Mouse (Mus musculus): ENCODE results near the gene Jtb.
A peak's percentile ranks its signal among the peaks of the same experiment; 100 is the strongest.

Jtb gene

GRCm38 (mm10) chr3:90258521-90258920, 27.1 kb downstream of the Jtb start:
- no peak for DNase-seq (ENCODE audit: low read depth, low spot score)

- DNase-seq (ENCODE audit: low read depth, low spot score): no peak
Measured at GRCm38 (mm10) chr3:90263121-90263771, 31.8 kb downstream of the Jtb start.

GRCm38 (mm10) chr3:90264687-90265033, 33.3 kb downstream of the Jtb start:
- no peak for DNase-seq (ENCODE audit: low read depth, low spot score)

DNA sequence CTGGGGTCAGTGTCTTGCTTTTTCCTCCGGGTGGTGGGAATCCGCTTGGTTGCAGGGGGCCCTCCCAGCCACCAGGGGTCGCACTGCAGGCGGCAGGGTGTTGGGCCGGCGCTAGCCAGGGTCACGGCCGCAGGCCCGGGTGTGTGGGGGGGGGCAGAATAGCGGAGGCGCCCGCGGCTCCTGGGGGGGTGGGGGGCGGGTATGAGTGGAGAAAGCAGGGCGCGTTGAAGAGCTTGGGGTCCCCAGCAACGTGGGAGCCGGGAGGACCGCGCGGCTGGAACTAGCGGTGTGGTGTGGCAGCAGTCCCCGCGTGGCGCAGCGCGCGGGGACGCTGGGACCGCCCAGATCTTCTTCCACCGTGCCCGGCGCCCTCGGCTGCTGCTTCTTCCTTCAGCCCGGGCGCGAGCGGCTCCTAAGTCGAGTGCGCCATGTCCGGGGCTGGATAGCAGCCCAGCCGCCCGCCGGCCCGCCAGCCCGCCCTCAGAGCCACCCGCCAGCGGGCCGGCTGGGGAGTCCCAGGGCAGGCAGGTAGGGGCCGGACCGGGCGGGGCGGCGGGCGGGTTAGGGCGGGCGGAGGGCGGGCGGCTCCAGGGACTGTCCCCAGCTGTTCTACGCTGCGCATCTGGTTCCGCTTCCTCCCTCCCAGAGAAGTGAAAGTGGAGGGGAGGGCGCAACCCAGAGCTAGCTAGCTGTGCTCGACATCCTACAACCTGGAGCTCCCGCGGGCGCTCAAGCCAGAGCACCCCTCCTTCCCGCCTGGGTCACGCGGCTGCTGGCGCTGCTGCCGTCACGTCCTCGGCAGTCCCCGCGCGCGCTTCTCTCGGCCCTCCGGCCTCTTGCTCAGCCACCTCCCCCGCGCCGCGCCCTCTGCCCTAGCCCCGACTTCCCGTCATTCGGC, 33.9 kb downstream of the Jtb start, which contains the start of gene Dennd4b:
TSS of gene Dennd4b (plus strand) at position 152 of the 898 bp plus-strand sequence.
- DNase-seq (ENCODE audit: low read depth, low spot score): peak; percentile 92

GRCm38 (mm10) chr3:90265932-90266741, 34.7 kb downstream of the Jtb start:
- DNase-seq (ENCODE audit: low read depth, low spot score): peak; percentile 20

DNA sequence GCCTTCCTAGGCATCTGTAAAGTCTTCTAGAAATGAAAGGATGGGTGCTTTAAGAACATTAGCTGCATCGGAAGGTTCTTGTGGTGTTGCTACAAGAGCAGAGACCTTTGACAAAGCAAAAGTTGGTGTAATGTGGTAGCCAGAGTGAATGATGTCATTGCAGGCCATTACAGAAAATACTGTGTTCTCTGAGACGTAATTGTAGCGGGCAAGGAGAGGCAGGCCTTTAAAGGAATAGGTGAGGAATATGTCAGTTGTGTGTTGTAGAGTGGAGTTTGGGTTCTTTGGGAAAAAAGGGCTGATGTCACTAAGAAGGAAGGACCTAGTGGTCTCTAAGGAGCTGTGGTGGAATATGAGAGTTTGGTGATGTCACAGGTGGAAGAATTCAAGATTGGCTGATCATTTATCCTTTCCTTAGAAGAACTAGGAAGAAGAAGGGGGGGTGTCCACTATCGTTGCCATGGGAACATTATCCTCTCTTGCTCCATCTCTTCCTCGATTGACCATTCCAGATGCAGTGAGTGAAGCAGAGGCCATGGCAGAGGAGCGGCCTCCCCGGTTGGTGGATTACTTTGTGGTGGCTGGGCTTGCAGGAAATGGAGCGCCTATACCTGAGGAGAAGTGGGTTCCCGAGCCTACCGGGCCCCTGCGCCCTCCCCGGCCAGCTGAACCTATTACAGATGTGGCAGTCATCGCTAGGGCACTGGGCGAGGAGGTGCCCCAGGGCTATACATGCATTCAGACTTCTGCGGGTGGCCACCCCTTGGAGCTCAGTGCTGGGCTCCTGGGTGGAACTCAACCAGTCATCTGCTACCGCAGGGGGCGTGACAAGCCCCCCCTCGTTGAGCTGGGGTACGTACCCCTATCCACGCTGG, 35.7 kb downstream of the Jtb start:
- no peak for DNase-seq (ENCODE audit: low read depth, low spot score)

DNA sequence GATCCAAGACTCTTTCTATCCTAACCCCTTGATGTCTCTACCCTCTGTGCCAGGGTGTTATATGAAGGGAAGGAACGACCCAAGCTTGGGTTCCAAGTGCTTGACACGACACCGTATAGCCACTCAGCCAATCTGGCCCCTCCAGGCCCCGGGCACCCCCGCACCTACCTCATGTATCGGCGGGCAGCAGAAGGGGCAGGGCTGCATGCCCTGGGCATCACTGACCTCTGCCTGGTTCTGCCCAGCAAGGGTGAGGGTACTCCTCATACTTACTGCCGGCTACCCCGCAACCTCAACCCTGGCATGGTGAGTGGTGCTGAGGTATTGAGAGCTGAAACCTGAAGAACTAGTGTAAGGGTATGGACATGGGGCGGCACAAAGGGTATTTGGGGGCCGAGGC, 36.8 kb downstream of the Jtb start:
- DNase-seq (ENCODE audit: low read depth, low spot score): no peak

DNA sequence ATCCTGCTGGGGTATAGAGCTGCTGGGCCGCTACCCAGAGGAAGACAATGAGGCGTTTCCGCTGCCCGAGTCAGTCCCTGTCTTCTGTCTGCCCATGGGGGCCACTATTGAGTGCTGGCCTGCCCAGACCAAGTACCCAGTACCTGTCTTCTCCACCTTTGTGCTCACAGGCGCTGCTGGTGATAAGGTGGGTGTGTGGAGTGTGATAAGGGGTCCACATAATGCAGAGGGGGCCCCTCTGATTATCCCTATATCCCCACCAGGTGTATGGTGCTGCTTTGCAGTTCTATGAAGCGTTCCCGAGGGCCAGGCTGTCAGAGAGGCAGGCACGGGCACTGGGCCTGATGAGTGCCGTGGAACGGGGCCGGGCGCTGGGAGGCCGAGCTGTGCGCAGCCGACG, 37.6 kb downstream of the Jtb start:
- DNase-seq (ENCODE audit: low read depth, low spot score): no peak

- DNase-seq (ENCODE audit: low read depth, low spot score): no peak
Measured at GRCm38 (mm10) chr3:90270784-90271183, 39.4 kb downstream of the Jtb start.

- peak; percentile 67 for DNase-seq (ENCODE audit: low read depth, low spot score)
Measured at GRCm38 (mm10) chr3:90272170-90272569, 40.8 kb downstream of the Jtb start.

- DNase-seq (ENCODE audit: low read depth, low spot score): peak; percentile 52
Measured at GRCm38 (mm10) chr3:90273855-90274254, 42.5 kb downstream of the Jtb start.

GRCm38 (mm10) chr3:90275286-90275685, 43.9 kb downstream of the Jtb start:
- DNase-seq (ENCODE audit: low read depth, low spot score): no peak

DNA sequence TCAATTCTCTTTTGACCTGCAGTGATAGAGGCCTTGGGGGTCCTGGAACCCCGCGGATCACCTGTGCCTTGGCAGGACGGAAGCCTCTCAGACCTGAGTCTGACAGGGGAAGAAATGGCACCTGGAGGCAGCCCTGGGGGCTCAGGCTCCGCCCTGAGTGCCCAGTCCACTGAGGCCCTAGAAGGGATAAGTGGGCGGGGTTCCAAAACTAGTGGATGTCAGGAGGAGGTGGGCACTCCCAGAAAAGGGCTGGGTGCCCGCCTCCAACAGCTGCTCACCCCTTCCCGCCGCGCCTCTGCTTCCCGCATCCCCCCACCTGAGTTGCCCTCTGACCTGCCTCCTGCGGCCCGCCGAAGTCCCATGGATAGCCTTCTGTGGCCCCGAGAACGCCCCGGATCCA, 45.5 kb downstream of the Jtb start:
- DNase-seq (ENCODE audit: low read depth, low spot score): peak; percentile 31

DNA sequence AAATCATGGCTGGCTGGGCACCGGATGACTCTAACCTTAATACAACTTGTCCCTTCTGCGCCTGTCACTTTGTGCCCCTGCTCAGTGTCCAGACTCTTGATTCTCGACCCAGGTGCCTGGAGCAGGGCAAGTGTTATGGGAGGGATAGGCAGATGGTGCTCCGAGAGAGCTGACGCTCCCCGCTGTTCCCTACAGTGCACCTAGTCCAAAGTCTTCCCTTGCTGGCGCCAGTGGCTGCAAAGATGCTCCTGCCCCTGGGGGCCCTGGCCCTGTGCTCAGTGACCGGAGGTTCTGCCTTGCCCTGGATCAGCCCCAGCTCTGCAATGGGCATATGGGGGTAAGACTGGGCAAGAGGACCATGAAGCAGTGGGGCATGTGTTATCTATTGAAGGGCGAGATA, 46.4 kb downstream of the Jtb start:
- no peak for DNase-seq (ENCODE audit: low read depth, low spot score)

GRCm38 (mm10) chr3:90278211-90278610, 46.8 kb downstream of the Jtb start:
- no peak for DNase-seq (ENCODE audit: low read depth, low spot score)

DNA sequence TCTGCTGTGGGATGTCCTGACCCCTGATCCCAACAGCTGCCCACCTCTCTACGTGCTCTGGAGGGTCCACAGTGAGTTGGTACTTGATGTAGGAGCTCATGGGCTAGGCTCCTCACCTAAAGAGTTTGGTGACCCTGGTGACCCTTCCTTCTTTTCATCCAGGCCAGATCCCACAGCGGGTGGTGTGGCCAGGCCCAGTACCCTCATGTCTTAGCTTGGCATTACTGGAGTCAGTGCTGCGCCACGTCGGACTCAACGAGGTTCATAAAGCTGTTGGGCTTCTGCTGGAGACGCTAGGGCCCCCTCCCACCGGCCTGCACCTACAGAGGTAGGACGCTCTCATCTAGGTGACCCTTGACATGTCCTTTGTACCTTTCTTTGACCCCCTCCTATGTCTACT, 47.8 kb downstream of the Jtb start:
- no peak for DNase-seq (ENCODE audit: low read depth, low spot score)

DNA sequence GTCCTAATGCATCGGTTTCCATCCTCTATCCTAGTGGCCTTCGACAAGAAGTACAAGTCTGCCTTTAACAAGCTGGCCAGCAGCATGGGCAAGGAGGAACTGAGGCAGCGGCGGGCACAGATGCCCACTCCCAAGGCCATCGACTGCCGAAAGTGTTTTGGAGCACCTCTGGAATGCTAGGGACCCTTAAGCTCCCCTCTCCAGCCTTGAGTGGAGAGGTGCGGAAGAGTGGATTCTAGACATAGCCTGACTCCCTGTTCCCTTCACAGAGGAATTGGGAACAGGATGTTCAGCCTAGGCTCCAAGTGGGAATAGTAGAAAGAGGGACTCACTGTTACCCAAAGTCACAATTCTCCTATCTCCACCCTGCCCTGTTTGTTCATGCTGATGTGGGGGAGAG, 48.3 kb downstream of the Jtb start:
- DNase-seq (ENCODE audit: low read depth, low spot score): no peak

- DNase-seq (ENCODE audit: low read depth, low spot score): no peak
Measured at GRCm38 (mm10) chr3:90280708-90281107, 49.3 kb downstream of the Jtb start.

DNA sequence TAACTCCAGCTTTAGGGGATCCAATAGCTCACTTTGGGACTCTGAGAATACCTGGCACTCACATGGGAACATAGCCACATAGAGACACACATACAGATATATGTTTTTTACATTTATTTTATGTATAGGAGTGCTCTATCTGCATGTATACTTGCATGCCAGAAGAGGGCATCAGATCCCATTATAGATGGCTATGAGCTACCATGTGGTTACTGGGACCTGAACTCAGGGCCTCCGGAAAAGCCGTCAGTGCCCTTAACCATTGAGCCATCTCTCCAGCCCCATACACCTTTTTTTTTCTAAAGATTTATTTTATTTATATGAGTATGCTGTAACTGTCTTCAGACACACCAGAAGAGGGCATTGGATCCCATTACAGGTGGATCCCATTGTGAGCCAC, 52.8 kb downstream of the Jtb start:
- DNase-seq (ENCODE audit: low read depth, low spot score): no peak

Data from R1 (cell line).